Mouse (Mus musculus) midbrain, embryonic 14.5 days (tissue): ENCODE measurements around the gene Sh3pxd2b. TPM values are rescaled to one million over a fixed set of nuclear protein-coding genes. Genes with fewer than 3 reads are reported as not detected.

Source experiments
- ATAC-seq: fragments of 200-750 bp; cut with Nextera tagmentation; 2 replicates; pipeline ENCODE4 v1.8.0; 2017; ENCODE audit warnings: moderate number of reproducible peaks, moderate library complexity; ENCODE audit not compliant: low FRiP score, low TSS enrichment
- DNase-seq: peaks from one replicate; pipeline ENCODE4 v3.0.0-alpha.2; 2015
- H3K27ac ChIP-seq: fragments of 300-500 bp; sonication (generic); replicated peaks from 2 replicates; pipeline ENCODE4 v1.5.1; 2014; ENCODE audit warnings: mild to moderate bottlenecking, low read depth, low read length, moderate library complexity
- H3K27me3 ChIP-seq: fragments of 300-500 bp; sonication (generic); 2 replicates; pipeline ENCODE4 v1.6.1; 2014; ENCODE audit warnings: low read length, control low read depth, mixed read lengths; ENCODE audit not compliant: control insufficient read depth, insufficient read depth
- H3K36me3 ChIP-seq: fragments of 300-500 bp; sonication (generic); 2 replicates; pipeline ENCODE4 v1.6.1; 2014; ENCODE audit warnings: low read length, control low read depth; ENCODE audit not compliant: control insufficient read depth, insufficient read depth
- H3K4me1 ChIP-seq: fragments of 300-500 bp; sonication (generic); 2 replicates; pipeline ENCODE4 v1.6.1; 2014; ENCODE audit warnings: mild to moderate bottlenecking, antibody characterized with exemption, low read length, control low read depth; ENCODE audit not compliant: control insufficient read depth, insufficient read depth
- H3K4me2 ChIP-seq: fragments of 300-500 bp; sonication (generic); 2 replicates; pipeline ENCODE4 v1.6.1; 2014; ENCODE audit warnings: mild to moderate bottlenecking, low read length, moderate library complexity
- H3K4me3 ChIP-seq: fragments of 300-500 bp; sonication (generic); replicated peaks from 2 replicates; pipeline ENCODE4 v1.5.1; 2014; ENCODE audit warnings: low read depth, low read length
- H3K9ac ChIP-seq: fragments of 300-500 bp; sonication (generic); replicated peaks from 2 replicates; pipeline ENCODE4 v1.6.1; 2014; ENCODE audit warnings: mild to moderate bottlenecking, low read length, moderate library complexity
- H3K9me3 ChIP-seq: fragments of 300-500 bp; sonication (generic); 2 replicates; pipeline ENCODE4 v1.6.1; 2016; ENCODE audit warnings: low read length, control low read depth, mixed read lengths; ENCODE audit not compliant: control insufficient read depth
- WGBS: fragments of 180-500 bp; shearing (Covaris S2); extraction: QIAGEN DNeasy Blood & Tissue Kit; methylation state at CpG from one replicate; pipeline ENCODE4 v1.1.7; 2014; 5-methylcytosine and 5-hydroxymethylcytosine counted together
- polyA plus RNA-seq: library from polyadenylated mRNA; unstranded; fragments of >200 nt; fragmentation: Nextera tagmentation; extraction: Ambion mirVana; gene quantifications from 2 replicates; pipeline ENCODE4 v1.2.1, GENCODE M21; 2014

Gene Sh3pxd2b
- polyA plus RNA-seq, 1 experiment from 2014 or later, result 25.4 TPM

DNA sequence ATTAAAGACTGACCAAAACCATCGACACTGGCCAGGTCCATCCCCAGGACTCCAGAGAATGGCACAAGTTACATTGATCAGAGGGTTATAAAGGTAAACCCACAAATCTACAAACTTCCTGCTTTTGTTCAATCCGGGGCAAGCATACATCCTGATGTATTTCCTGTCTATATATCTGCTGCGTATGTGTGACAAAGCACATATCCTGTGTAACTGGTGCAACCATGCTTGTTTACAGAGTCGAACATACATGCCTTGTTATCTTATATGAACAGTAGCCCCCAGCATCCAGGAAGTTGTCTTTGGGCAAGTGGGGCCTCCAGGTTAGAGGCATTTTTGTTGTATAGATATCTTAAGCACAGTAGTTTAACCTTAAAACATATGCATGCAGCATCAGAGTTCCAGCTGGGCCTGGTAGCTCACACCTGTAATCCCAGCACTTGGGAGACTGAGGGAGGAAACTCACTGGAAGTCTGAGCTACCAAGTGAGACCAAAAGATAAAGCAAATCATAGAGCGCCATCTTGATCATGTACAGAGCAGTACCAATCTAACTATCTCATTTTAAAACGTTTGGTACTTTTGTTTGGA lies 98.1 kb downstream of the Sh3pxd2b start:
- no peak overlapping the region for H3K4me2 ChIP-seq
- DNase-seq (no peak), ATAC-seq (no peak)
- no peaks in the 10 kb centered on the region for H3K4me1 ChIP-seq
- no peak overlapping the region for H3K4me3 ChIP-seq
- no peak overlapping the region for H3K9ac ChIP-seq
- H3K36me3 ChIP-seq, result no peaks in the 10 kb centered on the region
- H3K9me3 ChIP-seq, result no peaks in the 10 kb centered on the region
- H3K27ac ChIP-seq, result no peak overlapping the region
- H3K27me3 ChIP-seq, result no peaks in the 10 kb centered on the region
- WGBS, result 86% methylated on average over 6 of the region's 6 CpGs

DNA sequence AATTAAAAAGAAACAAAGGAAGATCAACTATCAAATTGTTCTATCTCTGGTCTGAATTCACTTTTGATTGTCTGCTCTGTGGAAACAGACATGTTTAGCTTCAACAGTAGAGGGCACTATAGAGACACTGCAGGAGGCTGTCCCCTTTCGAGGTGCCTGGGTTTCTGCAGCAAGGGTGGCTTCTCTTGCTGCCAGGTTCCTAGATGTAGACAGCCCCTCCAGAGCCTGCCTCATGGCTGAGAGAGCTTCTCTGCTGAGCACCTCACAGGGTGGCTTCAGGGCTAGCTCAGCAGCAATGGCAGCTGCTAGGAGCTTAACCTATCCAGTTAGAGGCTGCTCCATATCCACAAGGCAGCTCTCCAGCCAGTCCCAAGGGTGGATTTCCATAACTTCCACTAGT lies 102.6 kb downstream of the Sh3pxd2b start:
- Histone ChIP-seq H3K9me3 (no peaks in the 10 kb centered on the region), H3K27me3 (no peaks in the 10 kb centered on the region), H3K4me2 (no peak overlapping the region), H3K4me3 (no peak overlapping the region), H3K27ac (no peak overlapping the region), H3K4me1 (peaks cover 4% of the 10 kb centered on the region; the same call in 1 of the 2 replicates), H3K36me3 (no peaks in the 10 kb centered on the region), H3K9ac (no peak overlapping the region)
- no peak for ATAC-seq
- WGBS, result 0% methylated on average over 1 of the region's 1 CpGs
- DNase-seq, result peak; percentile 82

DNA sequence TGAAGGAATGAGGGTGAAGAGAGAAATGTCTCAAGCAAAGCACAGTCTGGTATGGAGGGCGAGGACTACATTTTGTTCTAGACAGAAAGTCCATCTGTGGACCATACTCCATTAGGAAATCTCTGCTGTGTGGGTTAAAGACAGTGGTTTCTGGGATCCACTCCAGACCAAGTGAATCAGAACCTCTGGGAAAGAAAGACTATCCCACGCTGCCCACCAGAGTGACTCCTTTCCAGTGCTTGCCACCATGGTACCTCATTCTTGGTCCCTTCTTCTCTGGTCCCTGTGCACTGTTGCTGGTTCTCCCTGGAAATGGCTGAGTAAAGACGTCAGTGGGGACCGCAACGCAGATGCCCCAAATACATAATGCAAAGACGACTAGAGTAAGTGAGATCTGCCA lies 103.7 kb downstream of the Sh3pxd2b start:
- H3K27me3 ChIP-seq, result no peaks in the 10 kb centered on the region
- H3K4me2 ChIP-seq, result no peak overlapping the region
- no peak overlapping the region for H3K9ac ChIP-seq
- H3K9me3 ChIP-seq, result no peaks in the 10 kb centered on the region
- ATAC-seq (no peak), DNase-seq (no peak)
- H3K4me1 ChIP-seq, result peaks cover 8% of the 10 kb centered on the region
- no peak overlapping the region for H3K27ac ChIP-seq
- 87% methylated on average over 6 of the region's 6 CpGs for WGBS
- no peak overlapping the region for H3K4me3 ChIP-seq
- H3K36me3 ChIP-seq, result no peaks in the 10 kb centered on the region

DNA sequence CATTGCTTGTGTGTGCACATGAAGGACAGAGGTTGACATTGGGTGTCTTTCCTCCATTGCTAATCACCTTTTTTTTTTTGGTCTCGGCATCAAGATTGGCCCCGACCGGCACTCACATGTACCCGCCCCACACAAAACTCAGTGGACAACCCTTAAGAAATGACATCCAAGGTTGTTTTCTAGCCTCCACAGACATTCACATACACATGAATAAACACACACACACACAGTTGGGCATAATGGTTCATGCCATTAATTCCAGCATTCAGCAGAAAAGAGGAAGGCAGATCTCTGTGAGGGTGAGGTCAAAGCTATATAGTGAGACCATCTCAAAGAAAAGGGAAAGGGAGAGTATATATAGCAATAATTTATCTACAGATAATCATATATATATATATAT lies 105.1 kb downstream of the Sh3pxd2b start:
- no peak for ATAC-seq
- 92% methylated on average over 4 of the region's 4 CpGs for WGBS
- Histone ChIP-seq H3K27ac (no peak overlapping the region), H3K4me1 (peaks cover 18% of the 10 kb centered on the region), H3K9me3 (no peaks in the 10 kb centered on the region), H3K4me2 (no peak overlapping the region), H3K4me3 (no peak overlapping the region), H3K27me3 (no peaks in the 10 kb centered on the region), H3K36me3 (no peaks in the 10 kb centered on the region), H3K9ac (no peak overlapping the region)
- no peak for DNase-seq

DNA sequence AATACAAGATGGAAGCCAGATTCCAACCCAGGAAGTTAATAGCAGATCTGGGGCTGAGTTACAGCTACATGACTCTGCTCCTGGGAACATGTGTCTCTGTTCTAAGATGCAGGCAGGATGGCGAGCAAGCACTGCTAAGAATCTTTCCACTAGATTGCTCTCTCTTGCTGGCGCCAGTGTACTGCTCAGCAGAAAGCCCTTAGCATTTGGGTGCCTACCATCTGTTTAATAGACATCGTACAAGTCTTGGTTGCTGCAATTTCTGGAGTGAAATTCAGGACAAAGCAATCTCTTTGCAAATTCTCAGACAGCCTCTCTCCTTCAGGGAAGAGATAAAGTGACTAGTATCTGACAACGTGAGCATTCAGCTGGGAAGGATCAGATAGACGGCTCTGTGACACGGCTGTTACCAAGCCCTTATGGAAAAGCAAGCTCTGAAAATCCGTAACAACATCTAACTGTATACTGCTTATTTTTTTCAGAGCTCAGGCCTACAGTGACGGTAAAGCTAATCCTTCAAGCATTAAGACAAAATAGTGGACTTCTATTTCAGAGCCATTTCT lies 105.8 kb downstream of the Sh3pxd2b start:
- Histone ChIP-seq H3K4me1 (peaks cover 18% of the 10 kb centered on the region), H3K27me3 (no peaks in the 10 kb centered on the region), H3K36me3 (no peaks in the 10 kb centered on the region), H3K27ac (peak overlapping the region; percentile 61; the same call in 1 of the 2 replicates), H3K4me3 (no peak overlapping the region), H3K4me2 (peak overlapping the region; percentile 89), H3K9me3 (no peaks in the 10 kb centered on the region), H3K9ac (no peak overlapping the region; the same call in 1 of the 2 replicates)
- 28% methylated on average over 8 of the region's 8 CpGs for WGBS
- ATAC-seq (no peak), DNase-seq (peak; percentile 27)

DNA sequence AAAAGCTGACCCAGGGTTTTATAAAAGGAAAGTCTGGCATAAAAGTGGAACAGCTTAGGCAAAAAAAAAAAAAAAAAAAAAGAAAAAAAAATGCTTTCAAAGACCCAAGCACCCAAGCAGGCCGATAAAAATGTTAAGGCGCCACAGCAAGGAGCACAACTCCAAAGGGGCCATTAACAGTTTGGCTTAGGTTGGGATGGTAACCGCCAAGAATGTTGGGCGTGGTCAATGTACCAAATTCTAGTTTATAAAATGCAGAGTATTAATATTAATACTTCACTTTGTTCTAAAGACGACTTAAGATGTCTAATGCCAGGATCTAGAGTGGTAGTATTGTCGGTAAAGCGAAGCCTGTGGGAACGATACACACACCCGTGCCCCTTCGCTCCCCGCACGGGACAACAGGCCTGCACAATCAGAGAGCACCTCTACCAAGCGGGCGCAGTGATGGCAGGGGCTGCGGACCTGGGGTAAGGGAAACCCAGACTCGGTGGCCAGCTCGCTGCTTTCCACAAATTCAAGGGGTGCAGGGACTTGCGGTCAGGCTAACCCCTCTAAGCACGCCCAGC lies 106.7 kb downstream of the Sh3pxd2b start:
- under 1% methylated on average over 19 of the region's 19 CpGs for WGBS
- ATAC-seq, result no peak
- no peak for DNase-seq

DNA sequence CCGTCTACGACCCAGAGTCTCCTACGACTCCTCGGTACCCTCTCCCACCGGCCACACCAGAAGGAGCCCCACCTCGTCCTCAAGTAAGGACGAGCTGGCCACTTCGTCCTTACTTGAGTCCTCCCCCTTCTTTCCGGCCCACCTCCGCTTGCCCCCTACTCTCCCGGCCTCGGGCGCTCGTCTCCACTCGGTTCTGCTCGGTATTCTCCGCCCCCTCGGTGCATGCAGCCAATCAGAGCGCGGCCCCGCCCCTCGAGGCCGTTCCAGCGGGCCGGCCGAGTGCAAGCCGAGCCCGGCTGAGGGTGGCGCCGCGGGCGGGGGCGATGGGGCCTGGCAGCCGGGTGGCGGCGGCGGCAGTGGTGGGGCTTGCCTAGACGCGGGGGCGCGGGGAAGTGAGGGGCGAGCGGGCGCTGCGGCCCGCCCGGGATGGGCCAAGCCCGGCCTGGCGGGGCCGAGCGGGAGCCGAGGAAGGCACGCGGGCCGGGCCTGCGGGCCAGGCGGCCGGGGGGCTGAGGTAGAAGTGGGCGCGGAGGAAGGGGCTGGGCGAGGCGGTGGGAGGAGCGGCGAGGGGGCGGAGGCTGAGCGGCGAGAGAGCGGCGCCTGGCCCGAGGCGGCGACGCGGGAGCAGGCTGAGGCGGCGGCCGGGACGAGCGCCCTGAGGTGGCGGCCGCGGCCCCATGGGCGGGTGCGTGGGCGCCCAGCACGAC lies 107.3 kb downstream of the Sh3pxd2b start, which contains the start of gene Ubtd2:
Gene Ubtd2, plus strand, starts transcription at position 571 of the 707 bp plus-strand sequence.
- H3K9me3 ChIP-seq, result no peaks in the 10 kb centered on the region
- H3K27me3 ChIP-seq, result no peaks in the 10 kb centered on the region
- H3K27ac ChIP-seq, result peak within 1 kb of the TSS; percentile 96
- ATAC-seq (peak; percentile 99), DNase-seq (peak; percentile 98)
- WGBS, result 1% methylated on average over 73 of the region's 86 CpGs
- no peaks in the 10 kb centered on the region for H3K36me3 ChIP-seq
- peak within 1 kb of the TSS; percentile 90 for H3K9ac ChIP-seq
- peak within 1 kb of the TSS; percentile 89 for H3K4me2 ChIP-seq
- H3K4me1 ChIP-seq, result peaks cover 18% of the 10 kb centered on the region
- H3K4me3 ChIP-seq, result peak within 1 kb of the TSS; percentile 93

More for the DNA sequence above, 106.7 kb downstream of the Sh3pxd2b start:
- Histone ChIP-seq H3K27me3 (no peaks in the 10 kb centered on the region), H3K36me3 (no peaks in the 10 kb centered on the region), H3K9ac (peak overlapping the region; percentile 90), H3K4me2 (peak overlapping the region; percentile 89), H3K27ac (peak overlapping the region; percentile 96), H3K4me1 (peaks cover 18% of the 10 kb centered on the region), H3K4me3 (peak overlapping the region; percentile 93), H3K9me3 (no peaks in the 10 kb centered on the region)

DNA sequence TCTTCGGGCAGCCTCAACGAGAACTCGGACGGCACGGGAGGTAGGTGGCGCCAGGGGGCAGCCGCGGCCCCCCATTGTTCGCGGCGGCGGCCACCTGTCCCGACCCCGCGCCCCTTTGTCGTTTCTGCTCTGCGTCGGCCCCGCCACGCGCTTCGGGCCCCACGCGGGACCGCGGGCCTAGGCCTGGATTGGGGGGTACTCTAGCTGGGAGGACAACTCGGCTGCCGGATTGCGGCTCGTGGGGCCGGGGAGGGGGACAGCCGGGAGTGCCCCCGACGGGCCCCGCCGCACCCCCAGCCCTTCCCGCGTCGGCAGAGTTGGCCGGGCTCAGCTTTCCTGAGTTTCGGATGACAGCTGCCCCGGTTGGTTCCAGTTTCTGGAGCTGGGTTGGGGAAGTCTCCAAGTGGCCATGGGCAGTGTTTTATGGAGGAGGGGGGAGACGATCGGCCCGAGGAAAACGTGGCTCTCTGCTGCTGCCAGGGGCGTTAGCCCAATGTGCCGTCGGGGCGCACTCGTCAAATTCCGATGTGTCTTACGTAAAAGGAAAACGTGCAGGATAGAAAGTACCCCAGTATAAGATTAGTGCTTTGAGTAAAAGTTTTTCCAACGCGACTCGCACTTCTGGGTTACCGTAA lies 108.0 kb downstream of the Sh3pxd2b start:
- Histone ChIP-seq H3K9me3 (no peaks in the 10 kb centered on the region), H3K4me2 (peak overlapping the region; percentile 89), H3K36me3 (no peaks in the 10 kb centered on the region), H3K4me1 (peaks cover 18% of the 10 kb centered on the region), H3K4me3 (peak overlapping the region; percentile 93), H3K27ac (peak overlapping the region; percentile 96), H3K9ac (peak overlapping the region; percentile 90), H3K27me3 (no peaks in the 10 kb centered on the region)
- DNase-seq, result peak; percentile 69
- under 1% methylated on average over 58 of the region's 58 CpGs for WGBS
- peak; percentile 4; the same call in 1 of the 2 replicates for ATAC-seq
